Mouse (Mus musculus): Measurements from ENCODE around the gene Slc50a1. TPM values are rescaled to one million over a fixed set of nuclear protein-coding genes. Genes with fewer than 3 reads are reported as not detected.

Gene Slc50a1
- polyA plus RNA-seq, 1 experiment from 2014 or later = 55.1 TPM

GRCm38 (mm10) chr3:89226900-89227299 is 43.5 kb downstream of the Slc50a1 start, which contains the start of gene Mtx1:
TSS of gene Mtx1 (minus strand) at chr3:89227088.
- Histone ChIP-seq H3K4me1 (ENCODE audit: control insufficient read depth, insufficient read depth, low read length) (peaks cover 23% of the 10 kb centered on the region; the same call in 1 of the 2 replicates), H3K27me3 (ENCODE audit: control insufficient read depth, insufficient read depth, low read length) (no peaks in the 10 kb centered on the region), H3K4me3 (ENCODE audit: low read length) (peak within 1 kb of the TSS; percentile 40), H3K9me3 (ENCODE audit: control insufficient read depth, low read length) (no peaks in the 10 kb centered on the region), H3K4me2 (replicated peaks; ENCODE audit: low read depth, low read length) (peak within 1 kb of the TSS; percentile 87), H3K36me3 (ENCODE audit: control insufficient read depth, insufficient read depth, low read length) (peaks cover 3% of the 10 kb centered on the region; the same call in 1 of the 2 replicates), H3K9ac (ENCODE audit: low read depth, low read length) (peak within 1 kb of the TSS; percentile 54), H3K27ac (ENCODE audit: low read depth, low read length) (no peak within 1 kb of the TSS; the same call in 1 of the 2 replicates)
- 2% methylated on average over 20 of the region's 21 CpGs for whole genome bisulfite sequencing
- peak; percentile 25 for ATAC-seq (ENCODE audit: low FRiP score, low TSS enrichment)

- H3K9ac ChIP-seq (ENCODE audit: low read depth, low read length) = peak overlapping the region; percentile 54; the same call in 1 of the 2 replicates
- H3K4me1 ChIP-seq (ENCODE audit: control insufficient read depth, insufficient read depth, low read length) = peaks cover 23% of the 10 kb centered on the region; the same call in 1 of the 2 replicates
- ATAC-seq (ENCODE audit: low FRiP score, low TSS enrichment) = no peak
- H3K4me3 ChIP-seq (ENCODE audit: low read length) = peak overlapping the region; percentile 40; the same call in 1 of the 2 replicates
- H3K27ac ChIP-seq (ENCODE audit: low read depth, low read length) = no peak overlapping the region
- WGBS = 30% methylated on average over 11 of the region's 11 CpGs
- no peaks in the 10 kb centered on the region for H3K27me3 ChIP-seq (ENCODE audit: control insufficient read depth, insufficient read depth, low read length)
- H3K36me3 ChIP-seq (ENCODE audit: control insufficient read depth, insufficient read depth, low read length) = peaks cover 3% of the 10 kb centered on the region; the same call in 1 of the 2 replicates
- no peaks in the 10 kb centered on the region for H3K9me3 ChIP-seq (ENCODE audit: control insufficient read depth, low read length)
- H3K4me2 ChIP-seq (replicated peaks; ENCODE audit: low read depth, low read length) = peak overlapping the region; percentile 87
These were observed 44.0 kb downstream of the Slc50a1 start for GRCm38 (mm10) chr3:89226361-89226760.

- Histone ChIP-seq H3K4me1 (ENCODE audit: control insufficient read depth, insufficient read depth, low read length) (peaks cover 23% of the 10 kb centered on the region; the same call in 1 of the 2 replicates), H3K27me3 (ENCODE audit: control insufficient read depth, insufficient read depth, low read length) (no peaks in the 10 kb centered on the region), H3K36me3 (ENCODE audit: control insufficient read depth, insufficient read depth, low read length) (peaks cover 3% of the 10 kb centered on the region; the same call in 1 of the 2 replicates), H3K4me3 (ENCODE audit: low read length) (no peak overlapping the region), H3K27ac (ENCODE audit: low read depth, low read length) (no peak overlapping the region), H3K4me2 (replicated peaks; ENCODE audit: low read depth, low read length) (peak overlapping the region; percentile 87), H3K9ac (ENCODE audit: low read depth, low read length) (no peak overlapping the region), H3K9me3 (ENCODE audit: control insufficient read depth, low read length) (no peaks in the 10 kb centered on the region)
- no peak for ATAC-seq (ENCODE audit: low FRiP score, low TSS enrichment)
- 32% methylated on average over 4 of the region's 4 CpGs for WGBS
These were observed 44.5 kb downstream of the Slc50a1 start for GRCm38 (mm10) chr3:89225918-89226317.

DNA sequence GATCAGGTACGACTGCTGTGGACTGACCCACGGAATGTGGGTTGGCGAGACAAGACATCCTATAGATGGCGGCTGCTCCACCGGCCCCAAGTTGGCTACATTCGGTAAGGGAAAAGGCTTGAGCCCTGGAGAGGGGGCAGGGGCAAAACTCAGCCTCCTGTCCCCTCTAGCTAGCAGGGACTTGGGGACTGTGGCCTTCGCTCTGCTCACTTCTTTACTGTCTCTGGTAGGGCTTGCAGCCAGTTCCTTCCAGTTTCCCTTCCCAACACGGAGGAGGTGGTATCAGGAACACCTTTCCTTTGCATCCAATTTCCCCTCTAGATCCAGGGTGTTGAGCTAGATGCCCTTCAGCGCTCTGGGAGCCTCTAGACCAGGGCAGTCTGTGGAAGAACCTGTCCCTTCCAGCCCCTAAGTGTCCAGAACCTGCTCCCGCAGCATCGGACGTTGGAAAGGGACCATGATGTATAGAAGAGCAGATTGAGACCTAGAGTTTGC is 45.0 kb downstream of the Slc50a1 start:
- Histone ChIP-seq H3K9me3 (ENCODE audit: control insufficient read depth, low read length) (no peaks in the 10 kb centered on the region), H3K9ac (ENCODE audit: low read depth, low read length) (no peak overlapping the region), H3K4me3 (ENCODE audit: low read length) (no peak overlapping the region), H3K4me2 (replicated peaks; ENCODE audit: low read depth, low read length) (no peak overlapping the region), H3K4me1 (ENCODE audit: control insufficient read depth, insufficient read depth, low read length) (peaks cover 23% of the 10 kb centered on the region; the same call in 1 of the 2 replicates), H3K27me3 (ENCODE audit: control insufficient read depth, insufficient read depth, low read length) (no peaks in the 10 kb centered on the region), H3K36me3 (ENCODE audit: control insufficient read depth, insufficient read depth, low read length) (peaks cover 3% of the 10 kb centered on the region; the same call in 1 of the 2 replicates), H3K27ac (ENCODE audit: low read depth, low read length) (no peak overlapping the region)
- 63% methylated on average over 12 of the region's 12 CpGs for WGBS
- ATAC-seq (ENCODE audit: low FRiP score, low TSS enrichment) = no peak

- Histone ChIP-seq H3K27ac (ENCODE audit: low read depth, low read length) (no peak overlapping the region), H3K4me3 (ENCODE audit: low read length) (no peak overlapping the region), H3K36me3 (ENCODE audit: control insufficient read depth, insufficient read depth, low read length) (peaks cover 3% of the 10 kb centered on the region; the same call in 1 of the 2 replicates), H3K9ac (ENCODE audit: low read depth, low read length) (no peak overlapping the region), H3K27me3 (ENCODE audit: control insufficient read depth, insufficient read depth, low read length) (no peaks in the 10 kb centered on the region), H3K9me3 (ENCODE audit: control insufficient read depth, low read length) (no peaks in the 10 kb centered on the region), H3K4me2 (replicated peaks; ENCODE audit: low read depth, low read length) (no peak overlapping the region), H3K4me1 (ENCODE audit: control insufficient read depth, insufficient read depth, low read length) (peaks cover 23% of the 10 kb centered on the region; the same call in 1 of the 2 replicates)
- no peak for ATAC-seq (ENCODE audit: low FRiP score, low TSS enrichment)
- 79% methylated on average over 11 of the region's 11 CpGs for WGBS
These were observed 45.6 kb downstream of the Slc50a1 start for GRCm38 (mm10) chr3:89224796-89225195.

- Histone ChIP-seq H3K9ac (ENCODE audit: low read depth, low read length) (no peak overlapping the region), H3K27me3 (ENCODE audit: control insufficient read depth, insufficient read depth, low read length) (no peaks in the 10 kb centered on the region), H3K9me3 (ENCODE audit: control insufficient read depth, low read length) (no peaks in the 10 kb centered on the region), H3K27ac (ENCODE audit: low read depth, low read length) (no peak overlapping the region), H3K4me1 (ENCODE audit: control insufficient read depth, insufficient read depth, low read length) (peaks cover 4% of the 10 kb centered on the region; the same call in 1 of the 2 replicates), H3K4me2 (replicated peaks; ENCODE audit: low read depth, low read length) (no peak overlapping the region), H3K4me3 (ENCODE audit: low read length) (no peak overlapping the region), H3K36me3 (ENCODE audit: control insufficient read depth, insufficient read depth, low read length) (peaks cover 3% of the 10 kb centered on the region; the same call in 1 of the 2 replicates)
- WGBS = 71% methylated on average over 5 of the region's 5 CpGs
- no peak for ATAC-seq (ENCODE audit: low FRiP score, low TSS enrichment)
These were observed 49.2 kb downstream of the Slc50a1 start for GRCm38 (mm10) chr3:89221167-89221566.

GRCm38 (mm10) chr3:89219546-89219945 is 50.8 kb downstream of the Slc50a1 start:
- WGBS = 29% methylated on average over 8 of the region's 8 CpGs
- no peak overlapping the region for H3K4me3 ChIP-seq (ENCODE audit: low read length)
- no peaks in the 10 kb centered on the region; the same call in 1 of the 2 replicates for H3K36me3 ChIP-seq (ENCODE audit: control insufficient read depth, insufficient read depth, low read length)
- peaks cover 16% of the 10 kb centered on the region for H3K4me1 ChIP-seq (ENCODE audit: control insufficient read depth, insufficient read depth, low read length)
- ATAC-seq (ENCODE audit: low FRiP score, low TSS enrichment) = no peak
- H3K9ac ChIP-seq (ENCODE audit: low read depth, low read length) = no peak overlapping the region
- H3K4me2 ChIP-seq (replicated peaks; ENCODE audit: low read depth, low read length) = no peak overlapping the region
- H3K27me3 ChIP-seq (ENCODE audit: control insufficient read depth, insufficient read depth, low read length) = no peaks in the 10 kb centered on the region
- no peak overlapping the region for H3K27ac ChIP-seq (ENCODE audit: low read depth, low read length)
- H3K9me3 ChIP-seq (ENCODE audit: control insufficient read depth, low read length) = no peaks in the 10 kb centered on the region

GRCm38 (mm10) chr3:89218271-89218670 is 52.1 kb downstream of the Slc50a1 start:
- no peak for ATAC-seq (ENCODE audit: low FRiP score, low TSS enrichment)
- no peak overlapping the region for H3K4me2 ChIP-seq (replicated peaks; ENCODE audit: low read depth, low read length)
- 86% methylated on average over 1 of the region's 1 CpGs for whole genome bisulfite sequencing

More at GRCm38 (mm10) chr3:89218271-89218670, 52.1 kb downstream of the Slc50a1 start:
- no peak overlapping the region for H3K27ac ChIP-seq (ENCODE audit: low read depth, low read length)
- H3K9me3 ChIP-seq (ENCODE audit: control insufficient read depth, low read length) = no peaks in the 10 kb centered on the region
- H3K4me1 ChIP-seq (ENCODE audit: control insufficient read depth, insufficient read depth, low read length) = peaks cover 17% of the 10 kb centered on the region
- H3K36me3 ChIP-seq (ENCODE audit: control insufficient read depth, insufficient read depth, low read length) = no peaks in the 10 kb centered on the region; the same call in 1 of the 2 replicates
- H3K4me3 ChIP-seq (ENCODE audit: low read length) = no peak overlapping the region
- H3K9ac ChIP-seq (ENCODE audit: low read depth, low read length) = no peak overlapping the region
- H3K27me3 ChIP-seq (ENCODE audit: control insufficient read depth, insufficient read depth, low read length) = no peaks in the 10 kb centered on the region
